ENCODE assay signal across 14 mouse cellular contexts in the genomic region with DNA sequence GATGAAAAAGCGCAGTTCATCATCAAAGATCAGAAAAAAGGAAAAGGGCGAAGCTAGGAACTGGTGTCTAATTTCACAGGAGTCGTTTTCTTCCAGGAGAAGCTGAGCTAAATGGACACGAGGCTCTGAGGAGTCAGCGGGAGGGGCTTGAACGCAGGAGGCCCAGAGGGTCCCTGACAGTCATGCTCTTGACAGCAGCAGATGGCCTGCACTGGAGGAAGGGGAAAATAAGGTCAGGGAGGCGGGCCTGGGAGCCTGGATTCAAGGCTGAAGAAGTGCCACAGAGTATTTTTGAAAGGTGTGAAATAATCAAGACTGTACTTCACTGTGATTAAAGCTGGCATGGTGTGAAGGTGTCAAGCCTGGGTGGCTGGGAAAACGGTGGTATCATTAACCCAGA.
A peak's percentile ranks its signal among the peaks of the same experiment; 100 is the strongest.
DNase-seq lines count a peak whose midpoint lies in the region; ATAC-seq and TF ChIP-seq lines count a peak whose summit lies in the region.
"Had no signal": no experiment of that assay in that cellular context is flagged by ENCODE, and none has a peak within 500 bp of the region (broad histone marks: within the 10 kb centered on the region; RNA-seq: fewer than 3 reads in every experiment).

No protein-coding gene starts in this region.

- no peak for TF ChIP-seq EP300 in liver, postnatal 0 days (IDR thresholded peaks at IDR 0.05; ENCODE audit: low read depth)

- H3K4me1 ChIP-seq in kidney, embryonic 15.5 days, result no peaks in the 10 kb centered on the region
- peaks cover 4% of the 10 kb centered on the region for H3K4me1 ChIP-seq in forebrain, embryonic 15.5 days
- H3K4me1 ChIP-seq in midbrain, embryonic 13.5 days (replicated peaks), result peaks cover 5% of the 10 kb centered on the region
- no peaks in the 10 kb centered on the region for H3K4me1 ChIP-seq in liver, postnatal 0 days (ENCODE audit: insufficient read depth)

- H3K4me2 ChIP-seq in kidney, embryonic 15.5 days, result no peak overlapping the region
- H3K4me2 ChIP-seq in forebrain, embryonic 15.5 days (replicated peaks), result no peak overlapping the region
- no peak overlapping the region for H3K4me2 ChIP-seq in midbrain, embryonic 13.5 days (replicated peaks)
- no peak overlapping the region for H3K4me2 ChIP-seq in liver, postnatal 0 days (ENCODE audit: low read depth, low read length)
- H3K4me2 ChIP-seq: embryonic facial prominence, embryonic 12.5 days; heart, embryonic 12.5 days; limb, embryonic 13.5 days had no signal

- no peak overlapping the region for H3K4me3 ChIP-seq in kidney, embryonic 15.5 days (replicated peaks)
- no peak overlapping the region for H3K4me3 ChIP-seq in forebrain, embryonic 15.5 days
- no peak overlapping the region for H3K4me3 ChIP-seq in midbrain, embryonic 13.5 days (replicated peaks)
- H3K4me3 ChIP-seq in liver, postnatal 0 days (ENCODE audit: low read depth, low read length), result no peak overlapping the region
- H3K4me3 ChIP-seq in left cerebral cortex, adult 2 months, result no peak overlapping the region
- H3K4me3 ChIP-seq: embryonic facial prominence, embryonic 12.5 days; heart, embryonic 12.5 days; limb, embryonic 13.5 days; myocyte had no signal

- H3K9ac ChIP-seq in kidney, embryonic 15.5 days, result no peak overlapping the region
- H3K9ac ChIP-seq in forebrain, embryonic 15.5 days (replicated peaks), result no peak overlapping the region
- no peak overlapping the region for H3K9ac ChIP-seq in midbrain, embryonic 13.5 days (replicated peaks)
- no peak overlapping the region for H3K9ac ChIP-seq in liver, postnatal 0 days (replicated peaks)
- H3K9ac ChIP-seq: embryonic facial prominence, embryonic 12.5 days; heart, embryonic 12.5 days; limb, embryonic 13.5 days had no signal

- no peaks in the 10 kb centered on the region for H3K36me3 ChIP-seq in kidney, embryonic 15.5 days
- H3K36me3 ChIP-seq in forebrain, embryonic 15.5 days, result no peaks in the 10 kb centered on the region
- H3K36me3 ChIP-seq in midbrain, embryonic 13.5 days, result no peaks in the 10 kb centered on the region
- no peaks in the 10 kb centered on the region for H3K36me3 ChIP-seq in liver, postnatal 0 days (replicated peaks; ENCODE audit: insufficient read depth, low read length)
- H3K36me3 ChIP-seq: embryonic facial prominence, embryonic 12.5 days; heart, embryonic 12.5 days; limb, embryonic 13.5 days had no signal

- no peak for TF ChIP-seq CTCF in liver, postnatal 0 days (IDR thresholded peaks at IDR 0.05; ENCODE audit: low read depth)
- TF ChIP-seq CTCF in left cerebral cortex, adult 2 months (IDR thresholded peaks at IDR 0.05), result no peak

- H3K27ac ChIP-seq in kidney, embryonic 15.5 days, result no peak overlapping the region
- H3K27ac ChIP-seq in forebrain, embryonic 15.5 days (replicated peaks), result 0 out of 2 replicates have a peak overlapping the region, but pooled peaks have one; percentile 8
- H3K27ac ChIP-seq in midbrain, embryonic 13.5 days, result no peak overlapping the region
- no peak overlapping the region for H3K27ac ChIP-seq in liver, postnatal 0 days (ENCODE audit: low read depth)
- no peak overlapping the region for H3K27ac ChIP-seq in left cerebral cortex, adult 2 months
- H3K27ac ChIP-seq: embryonic facial prominence, embryonic 12.5 days; limb, embryonic 13.5 days had no signal

- DNase-seq in kidney, adult 9 months, result no peak
- peak; percentile 22 to 26 for DNase-seq in cerebellum, postnatal 36 days
- no peak for DNase-seq in liver, postnatal 0 days
- no peak for DNase-seq in left cerebral cortex, adult 2 months (ENCODE audit: extremely low spot score in 1 of 2, low spot score in 2 of 2)
- DNase-seq: thymus, postnatal 14 days had no signal

- no peaks in the 10 kb centered on the region for H3K9me3 ChIP-seq in kidney, embryonic 15.5 days (replicated peaks)
- H3K9me3 ChIP-seq in forebrain, embryonic 15.5 days, result no peaks in the 10 kb centered on the region
- H3K9me3 ChIP-seq in midbrain, embryonic 13.5 days, result no peaks in the 10 kb centered on the region
- no peaks in the 10 kb centered on the region for H3K9me3 ChIP-seq in liver, postnatal 0 days (ENCODE audit: low read length)
- H3K9me3 ChIP-seq: embryonic facial prominence, embryonic 12.5 days; heart, embryonic 12.5 days; limb, embryonic 13.5 days had no signal

- WGBS in kidney, embryonic 15.5 days, result 13% methylated on average over 8 of the region's 8 CpGs
- WGBS in forebrain, embryonic 15.5 days, result 32% methylated on average over 8 of the region's 8 CpGs
- 30% methylated on average over 8 of the region's 8 CpGs for WGBS in midbrain, embryonic 13.5 days
- 65% methylated on average over 8 of the region's 8 CpGs for WGBS in liver, postnatal 0 days (ENCODE audit: insufficient replicate concordance)

- intact Hi-C loops in left cerebral cortex, adult 2 months (cut with DNase I), result loop anchor here (10.0 kb wide), 1 partner anchor 528 kb away; no protein-coding TSS in a partner anchor

- 0 out of 2 replicates have a peak, but pooled peaks have one; percentile 67 for ATAC-seq in kidney, embryonic 15.5 days (replicated peaks; ENCODE audit: low FRiP score)
- peak; percentile 91 for ATAC-seq in forebrain, embryonic 15.5 days (replicated peaks)
- ATAC-seq in midbrain, embryonic 13.5 days, result peak; percentile 56; the same call in 1 of the 2 replicates
- ATAC-seq in CD4-positive, CD25-positive, alpha-beta regulatory T cell, adult 4 months, result no peak
- ATAC-seq in liver, postnatal 0 days, result no peak

- no peaks in the 10 kb centered on the region for H3K27me3 ChIP-seq in kidney, embryonic 15.5 days
- no peaks in the 10 kb centered on the region for H3K27me3 ChIP-seq in forebrain, embryonic 15.5 days
- no peaks in the 10 kb centered on the region for H3K27me3 ChIP-seq in midbrain, embryonic 13.5 days
- no peaks in the 10 kb centered on the region for H3K27me3 ChIP-seq in liver, postnatal 0 days (ENCODE audit: insufficient read depth, low read length)
- H3K27me3 ChIP-seq: CH12.LX; embryonic facial prominence, embryonic 12.5 days; heart, embryonic 12.5 days; limb, embryonic 13.5 days had no signal

Comparison
In these comparisons a context has a peak if more than half of its experiments do, and no peak if none do; other contexts are left out.
1. ATAC-seq: peak in kidney, embryonic 15.5 days (single experiment), forebrain, embryonic 15.5 days (single experiment) and midbrain, embryonic 13.5 days (single experiment); none in CD4-positive, CD25-positive, alpha-beta regulatory T cell, adult 4 months (single experiment) and liver, postnatal 0 days (single experiment).
2. DNase-seq: peak in cerebellum, postnatal 36 days (2 of 2); none in kidney, adult 9 months (single experiment), liver, postnatal 0 days (single experiment) and left cerebral cortex, adult 2 months (0 of 2).